Mouse (Mus musculus): Measurements from ENCODE around the gene Pikfyve.
A peak's percentile ranks its signal among the peaks of the same experiment; 100 is the strongest.

Gene Pikfyve

GRCm38 (mm10) chr1:65186287-65187073 lies at the start of gene Pikfyve, which contains the start of gene Idh1:
TSS of gene Pikfyve (plus strand) at chr1:65186683.
TSS of gene Idh1 (minus strand) at chr1:65186500.
- DNase-seq (ENCODE audit: low spot score in 2 of 2): peak; percentile 93 to 96

- DNase-seq (ENCODE audit: low spot score in 2 of 2): no peak
Measured at GRCm38 (mm10) chr1:65137560-65137959, 48.9 kb upstream of the Pikfyve start.

GRCm38 (mm10) chr1:65144783-65145182 lies 41.7 kb upstream of the Pikfyve start:
- no peak for DNase-seq (ENCODE audit: low spot score in 2 of 2)

GRCm38 (mm10) chr1:65146601-65147000 lies 39.9 kb upstream of the Pikfyve start:
- no peak for DNase-seq (ENCODE audit: low spot score in 2 of 2)

GRCm38 (mm10) chr1:65147326-65147725 lies 39.2 kb upstream of the Pikfyve start:
- no peak for DNase-seq (ENCODE audit: low spot score in 2 of 2)

- DNase-seq (ENCODE audit: low spot score in 2 of 2): no peak
Measured at GRCm38 (mm10) chr1:65147971-65148370, 38.5 kb upstream of the Pikfyve start.

- DNase-seq (ENCODE audit: low spot score in 2 of 2): no peak
Measured at GRCm38 (mm10) chr1:65154814-65155213, 31.7 kb upstream of the Pikfyve start.

- no peak for DNase-seq (ENCODE audit: low spot score in 2 of 2)
Measured at GRCm38 (mm10) chr1:65156111-65156510, 30.4 kb upstream of the Pikfyve start.

- no peak for DNase-seq (ENCODE audit: low spot score in 2 of 2)
Measured at GRCm38 (mm10) chr1:65162210-65162609, 24.3 kb upstream of the Pikfyve start.

- DNase-seq (ENCODE audit: low spot score in 2 of 2): no peak
Measured at GRCm38 (mm10) chr1:65167496-65167895, 19.0 kb upstream of the Pikfyve start.

GRCm38 (mm10) chr1:65169536-65169935 lies 16.9 kb upstream of the Pikfyve start:
- no peak for DNase-seq (ENCODE audit: low spot score in 2 of 2)

- no peak for DNase-seq (ENCODE audit: low spot score in 2 of 2)
Measured at GRCm38 (mm10) chr1:65169947-65170346, 16.5 kb upstream of the Pikfyve start.

GRCm38 (mm10) chr1:65171579-65171978 lies 14.9 kb upstream of the Pikfyve start:
- no peak for DNase-seq (ENCODE audit: low spot score in 2 of 2)

GRCm38 (mm10) chr1:65173716-65174115 lies 12.8 kb upstream of the Pikfyve start:
- no peak for DNase-seq (ENCODE audit: low spot score in 2 of 2)

GRCm38 (mm10) chr1:65176171-65176570 lies 10.3 kb upstream of the Pikfyve start:
- DNase-seq (ENCODE audit: low spot score in 2 of 2): no peak

GRCm38 (mm10) chr1:65176912-65177311 lies 9.6 kb upstream of the Pikfyve start:
- DNase-seq (ENCODE audit: low spot score in 2 of 2): no peak

- no peak for DNase-seq (ENCODE audit: low spot score in 2 of 2)
Measured at GRCm38 (mm10) chr1:65177452-65177851, 9.0 kb upstream of the Pikfyve start.

- DNase-seq (ENCODE audit: low spot score in 2 of 2): peak; percentile 85 to 89
Measured at GRCm38 (mm10) chr1:65178126-65178901, 8.2 kb upstream of the Pikfyve start.

GRCm38 (mm10) chr1:65178902-65179432 lies 7.5 kb upstream of the Pikfyve start:
- DNase-seq (ENCODE audit: low spot score in 2 of 2): peak; percentile 92 to 97

GRCm38 (mm10) chr1:65179634-65180249 lies 6.7 kb upstream of the Pikfyve start:
- peak in 1 of 2 experiments; percentile 56 for DNase-seq (ENCODE audit: low spot score in 2 of 2)

- DNase-seq (ENCODE audit: low spot score in 2 of 2): no peak
Measured at GRCm38 (mm10) chr1:65181459-65181858, 5.0 kb upstream of the Pikfyve start.

- no peak for DNase-seq (ENCODE audit: low spot score in 2 of 2)
Measured at GRCm38 (mm10) chr1:65183994-65184393, 2.5 kb upstream of the Pikfyve start.
